Mouse (Mus musculus) cerebellum, adult 2 months (tissue): ENCODE results near the gene Dhrs7b.

Experiments
- CTCF ChIP-seq: fragments of 200-500 bp; IDR thresholded peaks from 2 replicates; pipeline ENCODE4 v1.5.1; 2011; ENCODE audit warnings: low read depth, mild to moderate bottlenecking, control low read depth, low read length, moderate library complexity, borderline replicate concordance; ENCODE audit not compliant: insufficient read depth
- POLR2A ChIP-seq: fragments of 200-500 bp; IDR thresholded peaks from 2 replicates; pipeline ENCODE4 v1.6.1; 2011; ENCODE audit warnings: low read length, control low read depth, borderline replicate concordance; ENCODE audit not compliant: insufficient read depth

GRCm38 (mm10) chr11:60796342-60796741, 34.1 kb upstream of the Dhrs7b start:
- TF ChIP-seq CTCF = no peak
- no peak for TF ChIP-seq POLR2A
